Mouse (Mus musculus): Measurements from ENCODE around the gene Ablim1. TPM values are rescaled to one million over a fixed set of nuclear protein-coding genes. Genes with fewer than 3 reads are reported as not detected.

Ablim1 gene
- polyA plus RNA-seq, 1 experiment from 2014 or later = 37.9 TPM

DNA sequence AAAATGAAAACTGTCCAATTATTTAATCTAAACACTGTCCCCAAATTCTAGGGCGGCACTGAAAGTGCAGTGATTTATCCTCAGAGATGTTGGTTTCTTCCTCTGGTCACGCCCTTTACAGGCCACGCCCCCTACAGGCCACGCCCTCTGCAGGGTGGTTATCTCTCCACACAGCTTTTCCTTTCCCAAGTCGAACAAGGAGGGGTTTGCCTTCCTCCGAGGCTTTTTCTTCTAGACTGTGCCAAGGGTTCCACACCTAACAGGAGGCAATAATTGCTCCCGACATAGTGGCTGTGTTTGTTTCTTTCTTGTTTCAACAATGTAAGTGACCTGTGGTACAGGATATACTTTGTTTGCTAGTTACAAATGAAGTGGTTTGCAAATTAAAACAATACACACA is 21.0 kb downstream of the Ablim1 start:
- Histone ChIP-seq H3K4me3 (no peak overlapping the region), H3K27me3 (no peaks in the 10 kb centered on the region), H3K4me1 (replicated peaks) (peaks cover 8% of the 10 kb centered on the region; the same call in 1 of the 2 replicates), H3K4me2 (no peak overlapping the region), H3K36me3 (no peaks in the 10 kb centered on the region), H3K9me3 (no peaks in the 10 kb centered on the region), H3K27ac (no peak overlapping the region), H3K9ac (no peak overlapping the region)
- no peak for ATAC-seq (ENCODE audit: low FRiP score)
- WGBS = 46% methylated on average over 7 of the region's 7 CpGs

DNA sequence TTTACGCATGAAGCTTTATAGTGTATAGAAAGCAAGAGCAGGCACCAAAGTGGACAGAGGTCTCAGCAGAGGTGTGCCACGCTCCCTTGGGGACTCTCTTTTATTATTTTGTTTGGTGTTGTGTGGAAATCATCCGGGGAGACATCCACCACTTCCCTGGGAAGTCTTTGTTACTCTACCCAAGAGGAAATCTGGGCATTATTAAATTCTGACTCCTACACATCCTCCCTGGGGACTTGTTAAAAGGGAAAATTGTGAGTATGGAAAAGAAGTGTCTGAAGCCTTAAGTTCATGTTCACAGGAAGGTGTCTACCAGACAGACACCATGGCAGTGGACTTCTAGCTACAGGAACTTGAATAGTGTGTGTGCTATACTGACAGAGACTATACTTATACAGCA is 31.4 kb downstream of the Ablim1 start:
- H3K27ac ChIP-seq = no peak overlapping the region
- no peak overlapping the region for H3K4me2 ChIP-seq
- no peaks in the 10 kb centered on the region for H3K27me3 ChIP-seq
- WGBS = 79% methylated on average over 3 of the region's 3 CpGs
- H3K36me3 ChIP-seq = 0 out of 2 replicates have a peak, but pooled peaks cover 5% of the 10 kb centered on the region
- H3K4me1 ChIP-seq (replicated peaks) = peaks cover 16% of the 10 kb centered on the region
- no peak overlapping the region for H3K4me3 ChIP-seq
- H3K9me3 ChIP-seq = no peaks in the 10 kb centered on the region; the same call in 1 of the 2 replicates
- no peak for ATAC-seq (ENCODE audit: low FRiP score)
- no peak overlapping the region for H3K9ac ChIP-seq

DNA sequence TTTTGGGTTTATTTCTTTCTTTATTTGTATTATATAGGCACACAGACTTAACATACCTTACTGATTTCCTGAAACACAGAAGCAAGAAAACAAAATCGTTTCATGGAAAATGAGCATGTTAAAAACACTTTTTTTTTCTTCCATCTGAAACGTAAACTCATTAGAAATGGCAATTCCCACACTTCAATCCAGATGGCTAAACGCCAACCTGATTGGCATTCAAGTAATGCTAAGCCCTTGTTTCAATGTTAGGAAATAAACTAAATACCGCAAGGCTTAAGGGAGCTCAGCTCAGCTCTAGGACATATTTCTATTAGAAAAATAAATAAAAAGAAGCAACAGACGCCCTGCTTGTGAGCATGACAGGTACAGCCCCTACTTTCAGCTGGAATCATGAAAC is 32.1 kb downstream of the Ablim1 start:
- peaks cover 18% of the 10 kb centered on the region for H3K4me1 ChIP-seq (replicated peaks)
- H3K4me3 ChIP-seq = no peak overlapping the region
- no peak overlapping the region for H3K4me2 ChIP-seq
- H3K27ac ChIP-seq = no peak overlapping the region
- no peaks in the 10 kb centered on the region; the same call in 1 of the 2 replicates for H3K9me3 ChIP-seq
- H3K9ac ChIP-seq = no peak overlapping the region
- ATAC-seq (ENCODE audit: low FRiP score) = no peak
- H3K27me3 ChIP-seq = no peaks in the 10 kb centered on the region
- H3K36me3 ChIP-seq = 0 out of 2 replicates have a peak, but pooled peaks cover 5% of the 10 kb centered on the region
- 65% methylated on average over 5 of the region's 5 CpGs for WGBS

DNA sequence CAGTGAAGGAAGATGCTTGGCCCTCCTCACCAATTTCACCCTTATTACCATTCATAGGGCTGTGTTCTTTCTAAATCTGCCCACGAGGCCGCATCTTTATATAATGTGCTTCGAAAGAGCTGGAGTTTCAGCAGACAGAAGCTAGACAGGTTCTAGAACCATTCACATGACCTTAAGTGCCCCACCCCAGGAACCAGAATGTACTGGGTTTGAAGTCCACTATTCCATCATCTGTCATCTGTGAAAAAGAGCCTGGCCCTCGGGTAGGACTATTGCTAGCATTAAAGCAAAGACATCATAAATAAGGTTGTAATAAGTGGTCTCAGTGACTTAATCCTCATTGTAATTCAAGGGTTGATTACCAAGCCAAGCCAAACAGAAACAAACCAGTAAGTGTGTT is 35.1 kb downstream of the Ablim1 start:
- Histone ChIP-seq H3K27me3 (no peaks in the 10 kb centered on the region), H3K4me3 (no peak overlapping the region), H3K9ac (no peak overlapping the region), H3K27ac (no peak overlapping the region), H3K4me1 (replicated peaks) (peaks cover 37% of the 10 kb centered on the region), H3K4me2 (no peak overlapping the region), H3K9me3 (no peaks in the 10 kb centered on the region), H3K36me3 (no peaks in the 10 kb centered on the region)
- ATAC-seq (ENCODE audit: low FRiP score) = no peak
- WGBS = 84% methylated on average over 4 of the region's 4 CpGs

DNA sequence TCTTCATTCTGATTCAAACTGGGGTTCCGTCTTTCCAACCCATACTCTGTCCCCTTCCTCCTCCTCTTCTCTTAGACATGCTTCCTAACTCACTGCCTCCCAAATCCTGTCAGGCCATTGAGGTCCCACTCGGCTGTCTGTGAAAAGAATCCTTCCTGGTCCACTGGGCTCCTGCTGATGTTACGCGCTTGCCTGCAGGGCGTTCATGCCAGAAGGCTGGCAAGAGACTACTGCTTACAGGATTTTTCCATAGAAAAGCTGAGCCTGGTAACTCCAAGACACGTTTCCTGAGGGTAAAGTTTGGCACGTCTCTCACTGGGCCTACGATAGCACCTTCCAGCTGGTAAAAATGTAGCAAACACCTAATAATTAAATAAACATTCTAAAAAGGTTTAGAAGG is 36.5 kb downstream of the Ablim1 start:
- H3K4me3 ChIP-seq = no peak overlapping the region
- no peaks in the 10 kb centered on the region for H3K36me3 ChIP-seq
- no peak overlapping the region for H3K27ac ChIP-seq
- no peak for ATAC-seq (ENCODE audit: low FRiP score)
- no peak overlapping the region for H3K9ac ChIP-seq
- H3K4me2 ChIP-seq = no peak overlapping the region
- WGBS = 69% methylated on average over 8 of the region's 8 CpGs
- no peaks in the 10 kb centered on the region for H3K9me3 ChIP-seq
- H3K27me3 ChIP-seq = peaks cover 7% of the 10 kb centered on the region; the same call in 1 of the 2 replicates
- peaks cover 41% of the 10 kb centered on the region for H3K4me1 ChIP-seq (replicated peaks)

DNA sequence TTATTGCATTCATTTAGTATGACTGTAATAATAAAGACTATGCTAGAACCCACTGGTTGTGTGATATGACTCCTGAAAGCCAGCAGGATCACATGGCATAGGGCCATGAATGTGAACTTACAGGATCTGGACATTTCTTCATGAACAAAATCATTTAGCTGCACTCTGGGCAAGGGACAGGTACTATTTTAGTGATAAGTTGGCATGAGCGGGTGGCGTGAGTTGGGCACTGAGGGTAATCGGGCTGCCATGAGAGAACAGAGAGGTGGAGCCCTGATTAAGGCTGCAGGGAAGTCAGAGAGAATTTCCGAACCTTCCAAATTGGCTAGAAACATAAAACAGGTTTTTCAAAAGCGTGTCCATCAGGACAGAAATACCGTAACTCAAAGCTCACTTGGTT is 37.7 kb downstream of the Ablim1 start:
- H3K4me1 ChIP-seq (replicated peaks) = peaks cover 46% of the 10 kb centered on the region
- H3K9me3 ChIP-seq = no peaks in the 10 kb centered on the region
- 71% methylated on average over 6 of the region's 6 CpGs for WGBS
- H3K27me3 ChIP-seq = peaks cover 7% of the 10 kb centered on the region; the same call in 1 of the 2 replicates
- H3K4me3 ChIP-seq = no peak overlapping the region
- H3K36me3 ChIP-seq = no peaks in the 10 kb centered on the region
- no peak overlapping the region for H3K9ac ChIP-seq
- no peak overlapping the region for H3K4me2 ChIP-seq
- no peak for ATAC-seq (ENCODE audit: low FRiP score)
- no peak overlapping the region for H3K27ac ChIP-seq

DNA sequence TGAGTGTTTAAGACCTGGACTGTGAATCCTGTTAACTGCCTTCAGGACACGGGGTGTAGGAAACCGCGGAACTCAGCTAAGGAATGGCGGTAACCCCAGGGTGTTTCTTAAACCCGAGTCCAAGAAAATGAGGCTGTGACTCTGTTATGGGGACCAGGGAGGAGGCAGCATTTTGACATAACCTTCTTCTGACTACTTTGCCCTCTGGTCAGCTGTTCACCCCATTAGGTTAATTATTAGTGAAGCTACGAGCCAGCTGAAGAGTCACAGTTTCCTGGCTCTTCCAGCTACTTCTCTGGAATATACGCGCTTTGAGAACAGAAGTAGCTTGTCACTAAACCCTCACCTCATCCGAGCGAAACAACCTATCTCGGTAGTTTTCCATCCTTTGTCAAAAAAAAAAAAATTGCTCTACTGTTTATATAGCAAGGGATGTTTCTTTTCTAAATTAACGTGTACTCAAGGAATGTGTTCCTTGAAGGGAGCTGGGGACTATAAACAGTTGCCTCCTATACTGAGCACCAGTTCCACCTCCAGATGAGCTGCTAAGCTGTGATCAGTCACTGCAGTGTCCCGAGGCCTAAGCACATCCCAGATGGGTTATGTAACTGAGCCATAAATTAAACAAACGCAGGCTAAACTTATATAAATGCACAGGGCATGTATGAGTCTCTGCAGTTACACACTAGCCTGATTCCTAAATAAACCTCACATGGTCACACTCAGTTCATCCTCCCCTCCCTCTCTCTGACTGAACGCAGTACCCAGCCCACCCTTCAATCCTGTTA is 39.4 kb downstream of the Ablim1 start:
- Histone ChIP-seq H3K9me3 (no peaks in the 10 kb centered on the region), H3K4me2 (peak overlapping the region; percentile 37; the same call in 1 of the 2 replicates), H3K4me1 (replicated peaks) (peaks cover 56% of the 10 kb centered on the region), H3K36me3 (no peaks in the 10 kb centered on the region), H3K27me3 (peaks cover 7% of the 10 kb centered on the region; the same call in 1 of the 2 replicates), H3K9ac (no peak overlapping the region; the same call in 1 of the 2 replicates), H3K4me3 (no peak overlapping the region), H3K27ac (no peak overlapping the region)
- 53% methylated on average over 15 of the region's 15 CpGs for WGBS
- no peak for ATAC-seq (ENCODE audit: low FRiP score)

DNA sequence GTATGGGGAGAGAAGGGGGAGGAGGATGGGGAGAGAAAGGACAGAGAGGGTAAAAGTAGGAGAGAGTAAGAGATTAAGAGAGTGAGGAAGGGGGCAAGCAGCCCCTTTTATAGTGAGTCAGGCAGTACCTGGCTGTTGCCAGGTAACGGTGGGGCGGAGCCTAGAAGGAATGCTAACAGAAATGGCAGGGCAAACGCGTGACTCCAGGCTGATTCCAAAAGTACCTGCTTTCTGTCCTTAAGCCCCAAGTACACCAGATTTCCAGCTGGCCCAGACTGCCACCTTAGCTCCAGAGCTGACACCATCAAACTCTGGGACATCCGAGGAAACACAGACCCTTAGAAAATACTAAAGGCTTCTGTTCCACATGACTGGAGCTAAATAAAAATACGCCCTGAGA is 40.0 kb downstream of the Ablim1 start:
- Histone ChIP-seq H3K4me3 (no peak overlapping the region), H3K9ac (no peak overlapping the region; the same call in 1 of the 2 replicates), H3K9me3 (no peaks in the 10 kb centered on the region), H3K4me1 (replicated peaks) (peaks cover 62% of the 10 kb centered on the region), H3K27ac (no peak overlapping the region), H3K4me2 (peak overlapping the region; percentile 37; the same call in 1 of the 2 replicates), H3K27me3 (peaks cover 7% of the 10 kb centered on the region; the same call in 1 of the 2 replicates), H3K36me3 (no peaks in the 10 kb centered on the region)
- ATAC-seq (ENCODE audit: low FRiP score) = peak; percentile 61; the same call in 1 of the 2 replicates
- 26% methylated on average over 6 of the region's 6 CpGs for WGBS

DNA sequence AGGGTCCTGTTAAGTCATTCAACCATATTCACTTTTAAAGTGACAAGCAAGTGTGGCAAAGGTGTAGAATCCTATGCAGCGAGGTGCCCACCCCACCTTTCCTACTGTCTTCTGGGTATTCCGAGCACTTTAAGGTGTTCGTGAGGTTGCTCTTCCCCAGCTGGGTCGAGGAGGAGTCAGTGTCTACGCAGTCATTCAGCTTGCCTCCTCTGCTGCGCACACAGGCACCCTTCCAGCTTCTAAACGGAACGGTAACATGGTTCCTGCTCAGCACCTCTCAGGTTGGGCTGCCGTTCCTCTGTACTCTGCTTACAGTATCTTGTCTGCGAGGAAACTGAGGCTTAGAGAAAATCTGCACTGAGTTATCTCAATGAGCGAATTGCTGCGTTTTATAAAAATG is 40.4 kb downstream of the Ablim1 start:
- no peak for ATAC-seq (ENCODE audit: low FRiP score)
- 52% methylated on average over 12 of the region's 12 CpGs for WGBS
- H3K4me2 ChIP-seq = peak overlapping the region; percentile 37; the same call in 1 of the 2 replicates

DNA sequence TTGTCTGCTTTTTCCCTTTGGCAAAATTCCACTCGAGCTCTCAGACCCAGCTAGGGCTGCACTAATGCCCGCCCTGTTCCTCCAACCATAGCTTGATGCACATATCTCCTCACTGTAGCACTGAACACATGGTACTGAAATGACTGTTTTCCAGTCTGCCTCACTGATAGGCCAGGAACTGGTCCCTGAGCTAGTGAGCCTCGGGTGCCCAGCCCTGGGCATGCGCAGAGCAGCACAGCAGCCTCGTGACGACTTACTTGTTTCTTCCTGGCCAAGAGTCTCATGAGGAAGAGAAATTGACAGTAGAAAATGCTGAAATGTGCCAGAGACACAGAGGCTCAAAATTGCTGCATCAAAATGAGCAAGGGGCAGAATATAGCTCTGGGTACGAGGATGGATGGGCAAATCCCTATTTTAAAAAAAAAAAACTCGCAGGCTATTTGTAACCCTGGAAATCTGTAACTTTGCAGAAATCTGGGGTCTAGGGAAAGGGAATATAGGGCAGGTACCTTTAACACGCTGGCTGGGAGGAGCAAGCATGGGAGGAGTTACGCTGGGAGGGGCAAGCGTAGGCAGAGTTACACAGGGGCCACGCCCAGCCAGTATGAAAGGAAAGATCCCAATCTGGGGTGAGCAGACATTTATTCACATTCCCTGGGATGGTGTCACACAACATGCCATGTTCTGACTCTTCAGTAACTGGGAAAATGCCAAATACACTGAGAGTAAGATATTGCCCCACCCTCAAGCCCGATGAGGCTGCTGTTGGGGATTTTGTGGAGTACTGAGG is 41.7 kb downstream of the Ablim1 start:
- H3K9ac ChIP-seq = no peak overlapping the region
- 49% methylated on average over 13 of the region's 13 CpGs for WGBS
- H3K27ac ChIP-seq = no peak overlapping the region
- no peaks in the 10 kb centered on the region for H3K36me3 ChIP-seq
- H3K9me3 ChIP-seq = no peaks in the 10 kb centered on the region
- no peak overlapping the region for H3K4me3 ChIP-seq
- H3K27me3 ChIP-seq = peaks cover 7% of the 10 kb centered on the region; the same call in 1 of the 2 replicates
- no peak overlapping the region for H3K4me2 ChIP-seq
- H3K4me1 ChIP-seq (replicated peaks) = peaks cover 70% of the 10 kb centered on the region
- no peak; the same call in 1 of the 2 replicates for ATAC-seq (ENCODE audit: low FRiP score)

More for the DNA sequence above, 40.4 kb downstream of the Ablim1 start:
- Histone ChIP-seq H3K27me3 (peaks cover 7% of the 10 kb centered on the region; the same call in 1 of the 2 replicates), H3K27ac (no peak overlapping the region), H3K9me3 (no peaks in the 10 kb centered on the region), H3K4me3 (no peak overlapping the region), H3K36me3 (no peaks in the 10 kb centered on the region), H3K4me1 (replicated peaks) (peaks cover 67% of the 10 kb centered on the region), H3K9ac (no peak overlapping the region)

DNA sequence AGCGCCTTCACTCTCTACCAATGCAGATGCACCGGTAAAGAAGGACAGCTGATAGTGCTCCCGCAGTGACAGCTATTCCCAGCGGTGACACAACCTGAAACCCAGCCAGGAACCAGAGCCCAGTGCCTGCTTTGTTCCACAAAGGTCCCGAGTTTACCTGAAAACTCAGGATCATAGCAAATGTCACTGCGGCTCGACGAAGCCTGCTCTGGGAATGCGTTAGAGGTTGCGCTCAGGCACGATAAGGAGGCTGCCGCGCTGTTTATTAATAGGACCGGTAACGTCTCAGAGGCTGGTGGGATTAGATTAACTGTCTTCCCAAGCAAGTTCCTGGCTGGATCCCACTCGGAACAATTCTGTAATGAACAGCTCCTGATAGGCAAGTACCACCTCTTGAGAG is 43.0 kb downstream of the Ablim1 start:
- 70% methylated on average over 16 of the region's 16 CpGs for WGBS
- Histone ChIP-seq H3K4me2 (no peak overlapping the region), H3K4me1 (replicated peaks) (peaks cover 61% of the 10 kb centered on the region), H3K4me3 (no peak overlapping the region), H3K27ac (no peak overlapping the region), H3K9ac (no peak overlapping the region), H3K9me3 (no peaks in the 10 kb centered on the region), H3K27me3 (peaks cover 7% of the 10 kb centered on the region; the same call in 1 of the 2 replicates), H3K36me3 (no peaks in the 10 kb centered on the region)
- no peak for ATAC-seq (ENCODE audit: low FRiP score)

DNA sequence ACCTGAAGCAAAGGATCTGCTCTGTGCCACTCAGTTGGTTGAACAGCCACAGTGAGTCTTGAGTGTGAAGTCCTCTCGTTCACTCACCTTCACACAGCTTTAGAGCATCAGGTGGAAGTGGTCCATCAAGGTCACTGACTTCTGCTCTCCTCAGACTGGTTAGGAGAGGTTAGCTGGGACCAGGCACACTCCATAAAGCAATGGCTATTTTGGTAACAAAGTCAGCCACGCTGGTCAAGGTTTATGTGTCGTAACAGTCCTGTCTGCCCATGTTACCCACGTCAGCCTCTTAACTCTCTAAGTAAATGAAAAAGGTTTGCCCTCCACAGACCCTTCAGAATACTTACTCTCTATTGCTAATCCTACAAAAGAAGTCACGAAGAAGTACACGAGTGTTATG is 44.0 kb downstream of the Ablim1 start:
- Histone ChIP-seq H3K27me3 (peaks cover 7% of the 10 kb centered on the region; the same call in 1 of the 2 replicates), H3K4me2 (no peak overlapping the region), H3K4me3 (no peak overlapping the region), H3K36me3 (no peaks in the 10 kb centered on the region), H3K9ac (no peak overlapping the region), H3K9me3 (no peaks in the 10 kb centered on the region), H3K4me1 (replicated peaks) (peaks cover 59% of the 10 kb centered on the region), H3K27ac (no peak overlapping the region)
- ATAC-seq (ENCODE audit: low FRiP score) = no peak
- 91% methylated on average over 6 of the region's 6 CpGs for WGBS

Data from hindbrain, embryonic 13.5 days (tissue).